Mouse (Mus musculus) lung, adult 2 months (tissue): ENCODE measurements around the gene Kcnj10.

Experiments
- CTCF ChIP-seq: fragments of 200-500 bp; IDR thresholded peaks from 2 replicates; pipeline ENCODE4 v1.5.1; 2011; ENCODE audit warnings: mild to moderate bottlenecking, low read length, control low read depth; ENCODE audit not compliant: insufficient read depth
- POLR2A ChIP-seq: fragments of 200-500 bp; IDR thresholded peaks from 2 replicates; pipeline ENCODE4 v1.6.1; 2011; ENCODE audit warnings: low read depth, mild to moderate bottlenecking, control low read depth, low read length, borderline replicate concordance; ENCODE audit errors: extremely low read depth

GRCm38 (mm10) chr1:172329616-172330015 is 11.4 kb upstream of the Kcnj10 start:
- TF ChIP-seq CTCF = no peak
- TF ChIP-seq POLR2A = no peak
